ENCODE assay signal across 8 mouse cellular contexts in genomic region chr4:43519956-43520355, GRCm38 (mm10). TPM values are rescaled to one million over a fixed set of nuclear protein-coding genes. Genes with fewer than 3 reads are reported as not detected.
DNase-seq lines count a peak whose midpoint lies in the region; ATAC-seq lines count a peak whose summit lies in the region.

No protein-coding gene starts in this region.

- peak; percentile 95 for DNase-seq in embryo, embryonic 10.5 days (ENCODE audit: low spot score)
- peak; percentile 78 to 83 for DNase-seq in gastrocnemius, postnatal 36 days
- DNase-seq in left cerebral cortex, adult 8-10 months (ENCODE audit: low spot score in 2 of 2): peak; percentile 58 to 91
- DNase-seq in lung, postnatal 4 days: peak; percentile 86 to 94
- DNase-seq in retina, postnatal 7 days (ENCODE audit: low read depth, low spot score): peak; percentile 79
- peak; percentile 90 for DNase-seq in thymus, postnatal 4 days

- ATAC-seq in activated CD4-positive, CD25-positive, alpha-beta regulatory T cell, adult 4 months: peak; percentile 68
- ATAC-seq in inflammation-experienced regulatory T-cells, adult 6 months: peak; percentile 84

- intact Hi-C loops in gastrocnemius, postnatal 36 days (cut with DNase I): no loop called here

RNA-seq across cellular contexts. Expression of gene Tpm2, which starts 3.6 kb away (rescaled TPM):
- not detected for polyA plus RNA-seq in activated CD4-positive, CD25-positive, alpha-beta regulatory T cell, adult 4 months (2017; shearing (Covaris generic))
- 1,000 to 10,000 TPM; 6,166 to 7,572 TPM for total RNA-seq in gastrocnemius, postnatal 36 days (2021)
- polyA plus RNA-seq in inflammation-experienced regulatory T-cells, adult 6 months (2017; shearing (Covaris generic)): not detected
- 10 to 100 TPM; 11.7 to 14.4 (median 13.8) TPM for total RNA-seq in left cerebral cortex, adult 8-10 months (2022)

RNA-seq across cellular contexts. Expression of gene Car9, which starts 13.2 kb away (rescaled TPM):
- polyA plus RNA-seq in activated CD4-positive, CD25-positive, alpha-beta regulatory T cell, adult 4 months (2017; shearing (Covaris generic)): under 1 TPM in 1 of 2 experiments, not detected in 1; 0.73 TPM
- 1 to 10 TPM; 3.4 to 4.4 TPM for total RNA-seq in gastrocnemius, postnatal 36 days (2021)
- polyA plus RNA-seq in inflammation-experienced regulatory T-cells, adult 6 months (2017; shearing (Covaris generic)): under 1 TPM; 0.48 to 0.84 (median 0.79) TPM
- total RNA-seq in left cerebral cortex, adult 8-10 months (2022): 1 to 10 TPM; 2.1 to 5.1 (median 2.8) TPM

RNA-seq across cellular contexts. Expression of gene Arhgef39, which starts 20.5 kb away (rescaled TPM):
- 1 to 10 TPM; 5.3 to 7.4 TPM for polyA plus RNA-seq in activated CD4-positive, CD25-positive, alpha-beta regulatory T cell, adult 4 months (2017; shearing (Covaris generic))
- total RNA-seq in gastrocnemius, postnatal 36 days (2021): under 1 TPM in 1 of 2 experiments, not detected in 1; 0.32 TPM
- polyA plus RNA-seq in inflammation-experienced regulatory T-cells, adult 6 months (2017; shearing (Covaris generic)): 10 to 100 TPM in 1 of 3 experiments, 1 to 10 TPM in 2; 5.1 to 10.3 (median 6.2) TPM
- 1 to 10 TPM; 1.2 to 2.2 (median 1.6) TPM for total RNA-seq in left cerebral cortex, adult 8-10 months (2022)

RNA-seq across cellular contexts. Expression of gene Ccdc107, which starts 27.3 kb away (rescaled TPM):
- polyA plus RNA-seq in activated CD4-positive, CD25-positive, alpha-beta regulatory T cell, adult 4 months (2017; shearing (Covaris generic)): 10 to 100 TPM; 71.7 to 78.1 TPM
- total RNA-seq in gastrocnemius, postnatal 36 days (2021): 10 to 100 TPM; 19.8 to 22.4 TPM
- 10 to 100 TPM; 36.5 to 72.9 (median 72.1) TPM for polyA plus RNA-seq in inflammation-experienced regulatory T-cells, adult 6 months (2017; shearing (Covaris generic))
- 10 to 100 TPM; 26.5 to 37.8 (median 30.1) TPM for total RNA-seq in left cerebral cortex, adult 8-10 months (2022)

RNA-seq across cellular contexts. Expression of gene Sit1, which starts 36.4 kb away (rescaled TPM):
- 100 to 1,000 TPM; 145 to 163 TPM for polyA plus RNA-seq in activated CD4-positive, CD25-positive, alpha-beta regulatory T cell, adult 4 months (2017; shearing (Covaris generic))
- not detected for total RNA-seq in gastrocnemius, postnatal 36 days (2021)
- polyA plus RNA-seq in inflammation-experienced regulatory T-cells, adult 6 months (2017; shearing (Covaris generic)): 100 to 1,000 TPM; 142 to 164 (median 156) TPM
- total RNA-seq in left cerebral cortex, adult 8-10 months (2022): under 1 TPM in 1 of 4 experiments, not detected in 3; 0.46 TPM

Comparison
In these comparisons a context has a peak if more than half of its experiments do, and no peak if none do; other contexts are left out.
1. Peak in every context shown above with its lines: DNase-seq and ATAC-seq.
2. RNA of gene Tpm2, which starts 3.6 kb away (total RNA-seq): 6,166 to 7,572 TPM in gastrocnemius, postnatal 36 days; 11.7 to 14.4 TPM in left cerebral cortex, adult 8-10 months; every median in the first group is over 100 times any median in the second.